Mouse (Mus musculus) layer of hippocampus, adult 9-11 months (tissue): ENCODE data around the gene Rcsd1.

Experiments
- DNase-seq: peaks from one replicate; pipeline ENCODE4 v3.0.0; 2022

Gene Rcsd1

GRCm38 (mm10) chr1:165709629-165710256, at the start of gene Rcsd1:
Gene Rcsd1 (minus strand): TSS chr1:165709757.
- no peak for DNase-seq

- no peak for DNase-seq
Observed at GRCm38 (mm10) chr1:165755194-165755593, 45.6 kb upstream of the Rcsd1 start.

- DNase-seq, result no peak
Observed at GRCm38 (mm10) chr1:165754205-165754604, 44.6 kb upstream of the Rcsd1 start.

GRCm38 (mm10) chr1:165751838-165752237, 42.3 kb upstream of the Rcsd1 start:
- no peak for DNase-seq

GRCm38 (mm10) chr1:165751142-165751541, 41.6 kb upstream of the Rcsd1 start:
- DNase-seq, result no peak

GRCm38 (mm10) chr1:165748053-165748452, 38.5 kb upstream of the Rcsd1 start:
- DNase-seq, result no peak

- DNase-seq, result no peak
Observed at GRCm38 (mm10) chr1:165741989-165742388, 32.4 kb upstream of the Rcsd1 start.

- no peak for DNase-seq
Observed at GRCm38 (mm10) chr1:165738985-165739384, 29.4 kb upstream of the Rcsd1 start.

- DNase-seq, result no peak
Observed at GRCm38 (mm10) chr1:165737867-165738266, 28.3 kb upstream of the Rcsd1 start.

- DNase-seq, result no peak
Observed at GRCm38 (mm10) chr1:165737451-165737850, 27.9 kb upstream of the Rcsd1 start.

- DNase-seq, result peak; percentile 84
Observed at GRCm38 (mm10) chr1:165735826-165736818, 26.6 kb upstream of the Rcsd1 start.

- DNase-seq, result no peak
Observed at GRCm38 (mm10) chr1:165734840-165735239, 25.3 kb upstream of the Rcsd1 start.

GRCm38 (mm10) chr1:165731553-165731952, 22.0 kb upstream of the Rcsd1 start:
- no peak for DNase-seq

GRCm38 (mm10) chr1:165730129-165730528, 20.6 kb upstream of the Rcsd1 start:
- no peak for DNase-seq

GRCm38 (mm10) chr1:165728057-165728639, 18.6 kb upstream of the Rcsd1 start:
- no peak for DNase-seq

- DNase-seq, result no peak
Observed at GRCm38 (mm10) chr1:165726986-165727385, 17.4 kb upstream of the Rcsd1 start.

- no peak for DNase-seq
Observed at GRCm38 (mm10) chr1:165725039-165725644, 15.6 kb upstream of the Rcsd1 start.

GRCm38 (mm10) chr1:165724219-165725033, 14.9 kb upstream of the Rcsd1 start:
- no peak for DNase-seq

GRCm38 (mm10) chr1:165722531-165723123, 13.1 kb upstream of the Rcsd1 start:
- DNase-seq, result no peak

- DNase-seq, result no peak
Observed at GRCm38 (mm10) chr1:165718543-165719105, 9.1 kb upstream of the Rcsd1 start.
